ENCODE assay signal across 25 mouse cellular contexts in genomic region chr14:99453916-99454315, GRCm38 (mm10).
DNase-seq lines count a peak whose midpoint lies in the region; ATAC-seq and TF ChIP-seq lines count a peak whose summit lies in the region.
"Had no signal": no experiment of that assay in that cellular context is flagged by ENCODE, and none has a peak within 500 bp of the region (broad histone marks: within the 10 kb centered on the region; RNA-seq: fewer than 3 reads in every experiment).

No protein-coding gene starts in this region.

- TF ChIP-seq EP300 in stomach, postnatal 0 days (optimal IDR thresholded peaks at IDR 0.05), result no peak

- WGBS in stomach, postnatal 0 days, result 83% methylated on average over 12 of the region's 12 CpGs

- no peak overlapping the region for H3K4me3 ChIP-seq in stomach, postnatal 0 days (ENCODE audit: low read depth, low read length)
- H3K4me3 ChIP-seq: forebrain, embryonic 10.5 days; heart, adult 2 months; heart, embryonic 10.5 days; heart, embryonic 13.5 days had no signal

- H3K27ac ChIP-seq in stomach, postnatal 0 days (replicated peaks), result no peak overlapping the region
- H3K27ac ChIP-seq: forebrain, embryonic 10.5 days; heart, adult 2 months; heart, embryonic 10.5 days; heart, embryonic 13.5 days; hindbrain, embryonic 14.5 days; hindbrain, postnatal 0 days had no signal

- ATAC-seq in stomach, postnatal 0 days (ENCODE audit: low FRiP score, low TSS enrichment), result no peak
- ATAC-seq: activated CD4-positive, CD25-positive, alpha-beta regulatory T cell, adult 4 months; forebrain, embryonic 14.5 days; hindbrain, postnatal 0 days; inflammation-experienced regulatory T-cells, adult 6 months had no signal

- peak; percentile 38 for DNase-seq in adrenal gland, adult 2 months
- DNase-seq in adrenal gland, postnatal 10 days, result no peak
- DNase-seq in frontal cortex, adult 2 months (ENCODE audit: extremely low spot score in 1 of 2, low spot score in 1 of 2), result peak; percentile 1 to 28
- DNase-seq in frontal cortex, postnatal 10 days (ENCODE audit: low spot score in 2 of 2), result no peak
- peak; percentile 75 for DNase-seq in brain, adult 2 months (ENCODE audit: low read depth, low spot score)
- DNase-seq in stomach, postnatal 0 days (ENCODE audit: low spot score), result peak; percentile 3
- no peak for DNase-seq in ovary, postnatal 36 days (ENCODE audit: low spot score)
- DNase-seq in testis, postnatal 10 days (ENCODE audit: low spot score), result no peak
- DNase-seq: adrenal gland, postnatal 14 days; cerebellum, adult 18-20 months; cerebellum, adult 9-10 months; cerebellum, postnatal 14 days; gastrocnemius, postnatal 10 days; gastrocnemius, postnatal 36 days; heart, adult 2 months; heart, postnatal 14 days; heart, postnatal 4 days had no signal

- H3K4me1 ChIP-seq in stomach, postnatal 0 days (replicated peaks; ENCODE audit: control insufficient read depth, insufficient read depth), result no peaks in the 10 kb centered on the region
- H3K4me1 ChIP-seq: forebrain, embryonic 10.5 days; heart, embryonic 10.5 days; heart, embryonic 13.5 days had no signal

- TF ChIP-seq CTCF in stomach, postnatal 0 days (IDR thresholded peaks at IDR 0.05; ENCODE audit: low read depth), result no peak

- no peaks in the 10 kb centered on the region for H3K9me3 ChIP-seq in stomach, postnatal 0 days (ENCODE audit: control insufficient read depth, low read length)
- H3K9me3 ChIP-seq: forebrain, embryonic 10.5 days; heart, embryonic 10.5 days; heart, embryonic 13.5 days had no signal

- H3K27me3 ChIP-seq in stomach, postnatal 0 days (ENCODE audit: control insufficient read depth, insufficient read depth, low read length), result no peaks in the 10 kb centered on the region
- H3K27me3 ChIP-seq: heart, embryonic 13.5 days had no signal

- H3K36me3 ChIP-seq in stomach, postnatal 0 days (ENCODE audit: control insufficient read depth, insufficient read depth, low read length), result no peaks in the 10 kb centered on the region
- H3K36me3 ChIP-seq: forebrain, embryonic 10.5 days; heart, embryonic 10.5 days; heart, embryonic 13.5 days had no signal

- H3K9ac ChIP-seq in stomach, postnatal 0 days (ENCODE audit: low read length), result no peak overlapping the region
- H3K9ac ChIP-seq: heart, embryonic 13.5 days; hindbrain, embryonic 14.5 days had no signal

- no peak overlapping the region for H3K4me2 ChIP-seq in stomach, postnatal 0 days (replicated peaks; ENCODE audit: low read depth)
- H3K4me2 ChIP-seq: heart, embryonic 13.5 days; hindbrain, embryonic 14.5 days had no signal

Comparison
In these comparisons a context has a peak if more than half of its experiments do, and no peak if none do; other contexts are left out.
1. DNase-seq: peak in adrenal gland, adult 2 months (single experiment), frontal cortex, adult 2 months (2 of 2), brain, adult 2 months (single experiment) and stomach, postnatal 0 days (single experiment); none in adrenal gland, postnatal 10 days (single experiment), frontal cortex, postnatal 10 days (0 of 2), ovary, postnatal 36 days (single experiment) and testis, postnatal 10 days (single experiment).